Mouse (Mus musculus): ENCODE measurements around the gene Crb3.

DNA sequence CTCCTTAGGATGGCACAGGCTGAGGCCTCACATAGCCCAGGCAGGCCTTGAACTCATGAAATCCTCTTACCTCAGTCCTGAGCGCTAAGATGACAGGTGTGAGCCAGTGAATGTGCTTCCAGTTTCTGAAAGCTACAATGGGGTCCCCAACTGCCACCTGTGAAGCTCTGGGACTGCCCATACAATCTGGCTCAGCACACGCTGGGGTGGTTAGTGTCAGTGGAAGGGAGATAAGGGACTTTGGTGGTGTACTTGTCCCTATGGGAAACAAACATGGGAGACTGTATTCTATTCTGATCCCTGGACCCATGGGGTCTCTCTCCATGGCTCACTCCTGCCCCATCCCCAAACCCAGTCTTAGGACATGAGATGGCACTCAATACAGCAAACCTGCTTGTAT is 39.2 kb upstream of the Crb3 start:
- no peak for TF ChIP-seq CTCF (IDR thresholded peaks at IDR 0.05; ENCODE audit: low read depth, low read length)
- no peak for TF ChIP-seq POLR2A (IDR thresholded peaks at IDR 0.05; ENCODE audit: extremely low read depth, insufficient read depth, low read length)

Data from liver, adult 2 months (tissue).